Mouse (Mus musculus) heart, embryonic 16.5 days (tissue): ENCODE measurements around the gene Hoxb3. TPM values are rescaled to one million over a fixed set of nuclear protein-coding genes. Genes with fewer than 3 reads are reported as not detected.

Experiments
- ATAC-seq: fragments of 200-750 bp; cut with Nextera tagmentation; replicated peaks from 2 replicates; pipeline ENCODE4 v1.8.0; 2017; ENCODE audit warnings: moderate number of reproducible peaks; ENCODE audit not compliant: insufficient read depth, low FRiP score; ENCODE audit errors: extremely low read depth
- H3K27ac ChIP-seq: fragments of 300-500 bp; sonication (generic); 2 replicates; pipeline ENCODE4 v1.5.1; 2014; ENCODE audit warnings: mild to moderate bottlenecking, low read length, control low read depth, moderate library complexity
- H3K27me3 ChIP-seq: fragments of 300-500 bp; sonication (generic); 2 replicates; pipeline ENCODE4 v1.6.1; 2014; ENCODE audit warnings: low read length, mixed read lengths; ENCODE audit not compliant: control insufficient read depth, insufficient read depth
- H3K36me3 ChIP-seq: fragments of 300-500 bp; sonication (generic); 2 replicates; pipeline ENCODE4 v1.6.1; 2014; ENCODE audit not compliant: control insufficient read depth, insufficient read depth
- H3K4me1 ChIP-seq: fragments of 300-500 bp; sonication (generic); 2 replicates; pipeline ENCODE4 v1.6.1; 2014; ENCODE audit warnings: low read length, mixed read lengths; ENCODE audit not compliant: control insufficient read depth, insufficient read depth
- H3K4me2 ChIP-seq: fragments of 300-500 bp; sonication (generic); 2 replicates; pipeline ENCODE4 v1.6.1; 2014; ENCODE audit warnings: low read depth, mild to moderate bottlenecking, control low read depth, low read length
- H3K4me3 ChIP-seq: fragments of 300-500 bp; sonication (generic); 2 replicates; pipeline ENCODE4 v1.5.1; 2014; ENCODE audit warnings: mild to moderate bottlenecking, control low read depth, low read length
- H3K9ac ChIP-seq: fragments of 300-500 bp; sonication (generic); 2 replicates; pipeline ENCODE4 v1.6.1; 2014; ENCODE audit warnings: low read length, control low read depth
- H3K9me3 ChIP-seq: fragments of 300-500 bp; sonication (generic); replicated peaks from 2 replicates; pipeline ENCODE4 v1.6.1; 2016; ENCODE audit warnings: low read length; ENCODE audit not compliant: control insufficient read depth
- WGBS: fragments of 180-500 bp; shearing (Covaris S2); extraction: QIAGEN DNeasy Blood & Tissue Kit; methylation state at CpG from one replicate; pipeline ENCODE4 v1.1.7; 2014; 5-methylcytosine and 5-hydroxymethylcytosine counted together
- polyA plus RNA-seq: library from polyadenylated mRNA; unstranded; fragments of >200 nt; fragmentation: Nextera tagmentation; extraction: Ambion mirVana; gene quantifications from 2 replicates; pipeline ENCODE4 v1.2.1, GENCODE M21; 2015

The Hoxb3 gene
- polyA plus RNA-seq, 1 experiment from 2014 or later = 0.24 TPM

DNA sequence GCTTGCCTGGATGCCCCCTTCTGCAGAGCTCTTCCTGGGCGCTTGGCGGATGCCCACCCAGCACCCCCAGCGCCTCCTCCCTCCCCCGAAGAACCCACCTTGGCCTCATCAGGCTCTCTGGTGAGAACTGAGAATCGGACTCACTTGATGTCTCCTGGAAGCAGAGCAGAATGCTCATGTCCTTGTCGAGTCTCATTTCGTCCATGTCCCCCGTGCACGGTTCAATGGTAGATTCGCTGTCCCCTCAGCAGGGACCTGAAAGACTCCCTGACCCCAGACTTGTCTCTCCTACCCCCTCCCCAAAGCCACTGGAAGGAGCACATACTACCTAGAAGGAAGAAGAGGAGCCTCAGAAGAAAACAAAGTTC is 22.1 kb upstream of the Hoxb3 start:
- H3K4me3 ChIP-seq = no peak overlapping the region; the same call in 1 of the 2 replicates
- H3K36me3 ChIP-seq = no peaks in the 10 kb centered on the region
- no peak for ATAC-seq
- H3K4me1 ChIP-seq = no peaks in the 10 kb centered on the region
- no peaks in the 10 kb centered on the region for H3K9me3 ChIP-seq
- peaks cover 97% of the 10 kb centered on the region for H3K27me3 ChIP-seq
- 12% methylated on average over 10 of the region's 10 CpGs for WGBS
- no peak overlapping the region for H3K4me2 ChIP-seq
- no peak overlapping the region for H3K9ac ChIP-seq
- H3K27ac ChIP-seq = no peak overlapping the region

DNA sequence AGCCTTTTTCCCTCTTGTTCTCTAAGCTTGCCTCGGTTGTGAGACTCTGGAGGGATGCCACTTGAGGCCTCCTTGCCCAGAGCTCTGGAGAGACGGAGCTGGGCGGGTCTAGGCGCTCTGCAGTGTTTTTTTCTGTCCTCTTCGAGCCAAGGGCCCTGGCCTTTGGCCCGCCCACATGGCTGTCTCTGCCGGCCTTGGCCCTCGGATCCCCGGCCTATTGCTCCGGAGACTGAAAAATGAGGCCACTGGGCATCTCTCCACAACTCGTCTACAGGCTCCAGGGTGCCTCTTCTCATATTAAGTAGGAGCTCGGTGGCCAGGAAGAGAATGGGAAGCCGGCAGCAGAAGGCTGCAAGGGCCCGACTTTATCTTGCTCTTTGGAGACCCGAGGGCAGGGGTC is 21.3 kb upstream of the Hoxb3 start:
- Histone ChIP-seq H3K27me3 (peaks cover 97% of the 10 kb centered on the region), H3K27ac (no peak overlapping the region), H3K4me1 (no peaks in the 10 kb centered on the region), H3K4me2 (no peak overlapping the region), H3K36me3 (no peaks in the 10 kb centered on the region), H3K9ac (no peak overlapping the region), H3K4me3 (no peak overlapping the region), H3K9me3 (no peaks in the 10 kb centered on the region)
- ATAC-seq = no peak
- WGBS = 6% methylated on average over 15 of the region's 15 CpGs

DNA sequence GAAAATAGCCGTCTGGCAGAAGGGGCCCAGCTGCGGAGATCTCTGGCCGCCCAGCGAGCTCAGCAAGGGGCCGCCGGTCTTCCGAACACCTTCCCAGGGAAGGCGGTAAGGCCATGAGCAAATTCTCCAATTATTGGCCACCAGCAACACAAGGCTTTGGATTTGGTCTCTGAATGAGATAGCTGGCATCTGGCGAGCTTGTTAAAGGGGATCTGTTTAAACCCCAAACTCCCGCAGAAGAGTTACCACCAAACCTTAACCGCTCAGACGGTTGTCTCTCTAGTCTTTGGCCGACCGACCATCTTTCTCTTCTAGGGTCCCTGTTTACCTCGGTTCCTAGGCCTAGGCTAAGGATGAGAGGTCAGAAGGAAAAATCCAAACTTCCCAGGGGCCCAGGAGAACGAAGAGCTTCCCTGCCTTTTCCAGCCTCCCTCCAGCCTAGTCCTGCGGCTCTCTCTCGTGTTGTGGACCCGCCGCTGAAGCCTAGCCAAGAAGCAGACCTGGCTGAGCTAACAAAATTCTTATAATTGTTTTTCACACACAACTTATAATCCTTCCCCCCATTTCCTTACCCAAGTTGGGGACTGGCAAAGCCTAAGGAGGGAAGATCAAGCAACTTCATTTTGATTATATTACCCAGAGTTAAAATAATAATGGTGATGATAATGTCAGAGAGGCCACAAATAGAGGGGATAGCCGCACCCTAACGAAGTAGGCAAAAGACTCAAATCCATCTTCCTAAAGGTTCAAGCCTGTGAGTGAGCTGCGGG is 20.6 kb upstream of the Hoxb3 start:
- no peak overlapping the region for H3K4me3 ChIP-seq
- H3K36me3 ChIP-seq = no peaks in the 10 kb centered on the region
- no peak overlapping the region for H3K27ac ChIP-seq
- H3K4me2 ChIP-seq = no peak overlapping the region
- 13% methylated on average over 23 of the region's 23 CpGs for WGBS
- H3K9ac ChIP-seq = no peak overlapping the region
- no peaks in the 10 kb centered on the region for H3K9me3 ChIP-seq
- peaks cover 97% of the 10 kb centered on the region for H3K27me3 ChIP-seq
- no peaks in the 10 kb centered on the region for H3K4me1 ChIP-seq
- no peak for ATAC-seq

DNA sequence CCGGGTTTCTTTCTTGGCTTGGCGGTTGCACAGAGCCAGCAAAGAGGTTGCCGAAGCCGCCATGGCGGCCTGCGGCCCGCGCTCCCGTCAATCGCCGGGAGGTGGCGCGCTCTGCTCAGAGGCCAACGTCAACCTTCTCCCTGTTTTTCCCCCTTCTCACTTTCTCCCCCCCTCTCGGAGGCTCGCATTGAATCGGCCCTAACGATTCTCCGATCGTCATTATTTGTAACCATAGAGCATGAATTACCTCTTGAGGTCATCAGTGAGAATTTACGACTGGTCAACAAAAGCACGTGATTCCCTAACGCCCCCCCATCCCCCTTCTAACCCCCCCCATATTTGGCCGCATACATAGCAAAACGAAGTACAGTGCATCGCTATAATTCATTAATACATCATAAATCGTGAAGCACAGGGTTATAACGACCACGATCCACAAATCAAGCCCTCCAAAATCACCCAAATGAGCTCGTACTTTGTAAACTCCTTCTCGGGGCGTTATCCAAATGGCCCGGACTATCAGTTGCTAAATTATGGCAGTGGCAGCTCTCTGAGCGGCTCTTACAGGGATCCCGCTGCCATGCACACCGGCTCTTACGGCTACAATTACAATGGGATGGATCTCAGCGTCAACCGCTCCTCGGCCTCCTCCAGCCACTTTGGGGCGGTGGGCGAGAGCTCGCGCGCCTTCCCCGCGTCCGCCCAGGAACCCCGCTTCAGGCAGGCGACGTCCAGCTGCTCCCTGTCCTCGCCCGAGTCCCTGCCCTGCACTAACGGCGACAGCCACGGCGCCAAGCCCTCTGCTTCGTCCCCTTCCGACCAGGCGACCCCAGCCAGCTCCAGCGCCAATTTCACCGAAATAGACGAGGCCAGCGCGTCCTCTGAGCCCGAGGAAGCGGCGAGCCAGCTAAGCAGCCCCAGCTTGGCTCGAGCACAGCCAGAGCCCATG is 19.7 kb upstream of the Hoxb3 start, which contains the start of gene Hoxb5:
Gene Hoxb5, plus strand, starts transcription at position 186 of the 949 bp plus-strand sequence.
- H3K9ac ChIP-seq = peak within 1 kb of the TSS; percentile 53; the same call in 1 of the 2 replicates
- no peak within 1 kb of the TSS for H3K27ac ChIP-seq
- H3K4me2 ChIP-seq = peak within 1 kb of the TSS; percentile 53
- ATAC-seq = no peak
- no peaks in the 10 kb centered on the region for H3K36me3 ChIP-seq
- H3K4me1 ChIP-seq = no peaks in the 10 kb centered on the region
- peak within 1 kb of the TSS; percentile 40 for H3K4me3 ChIP-seq
- 1% methylated on average over 69 of the region's 69 CpGs for WGBS
- H3K9me3 ChIP-seq = no peaks in the 10 kb centered on the region
- H3K27me3 ChIP-seq = peaks cover 98% of the 10 kb centered on the region

DNA sequence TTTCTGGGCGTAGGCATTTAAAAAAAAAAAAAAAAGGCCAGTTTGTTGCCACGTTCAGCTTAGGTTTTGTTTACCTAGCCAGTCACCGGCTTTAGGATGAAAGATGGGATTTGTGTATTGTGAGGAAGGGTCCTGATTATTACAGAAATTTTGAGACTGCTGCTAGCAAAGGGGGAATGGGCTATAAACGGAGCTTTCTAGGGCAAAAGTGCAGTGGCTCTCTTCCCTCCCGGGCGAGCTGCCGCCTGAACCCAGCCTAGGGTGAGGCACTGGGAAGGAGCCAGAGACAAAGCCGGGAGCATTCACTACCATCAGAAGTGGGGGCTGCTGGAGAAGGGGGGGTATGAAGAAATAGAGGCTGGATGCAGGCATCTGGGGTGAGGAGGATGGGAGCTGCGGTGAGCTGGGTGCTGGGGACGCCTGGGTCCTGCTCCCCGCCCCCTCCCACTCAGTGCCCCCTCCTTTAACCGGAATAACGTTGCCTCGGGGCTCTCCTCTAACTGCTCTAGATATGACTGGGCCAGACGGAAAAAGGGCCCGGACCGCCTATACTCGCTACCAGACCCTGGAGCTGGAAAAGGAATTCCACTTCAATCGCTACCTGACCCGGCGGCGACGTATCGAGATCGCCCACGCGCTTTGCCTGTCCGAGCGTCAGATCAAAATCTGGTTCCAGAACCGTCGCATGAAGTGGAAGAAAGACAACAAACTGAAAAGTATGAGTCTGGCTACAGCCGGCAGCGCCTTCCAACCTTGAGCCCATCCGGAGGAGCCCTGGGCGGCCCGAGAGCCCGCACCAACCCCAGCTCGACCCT is 18.5 kb upstream of the Hoxb3 start:
- Histone ChIP-seq H3K9me3 (no peaks in the 10 kb centered on the region), H3K4me2 (peak overlapping the region; percentile 53; the same call in 1 of the 2 replicates), H3K27me3 (peaks cover 100% of the 10 kb centered on the region), H3K4me1 (no peaks in the 10 kb centered on the region), H3K27ac (no peak overlapping the region), H3K4me3 (peak overlapping the region; percentile 40), H3K36me3 (no peaks in the 10 kb centered on the region), H3K9ac (peak overlapping the region; percentile 26; the same call in 1 of the 2 replicates)
- no peak for ATAC-seq
- WGBS = 5% methylated on average over 38 of the region's 38 CpGs

DNA sequence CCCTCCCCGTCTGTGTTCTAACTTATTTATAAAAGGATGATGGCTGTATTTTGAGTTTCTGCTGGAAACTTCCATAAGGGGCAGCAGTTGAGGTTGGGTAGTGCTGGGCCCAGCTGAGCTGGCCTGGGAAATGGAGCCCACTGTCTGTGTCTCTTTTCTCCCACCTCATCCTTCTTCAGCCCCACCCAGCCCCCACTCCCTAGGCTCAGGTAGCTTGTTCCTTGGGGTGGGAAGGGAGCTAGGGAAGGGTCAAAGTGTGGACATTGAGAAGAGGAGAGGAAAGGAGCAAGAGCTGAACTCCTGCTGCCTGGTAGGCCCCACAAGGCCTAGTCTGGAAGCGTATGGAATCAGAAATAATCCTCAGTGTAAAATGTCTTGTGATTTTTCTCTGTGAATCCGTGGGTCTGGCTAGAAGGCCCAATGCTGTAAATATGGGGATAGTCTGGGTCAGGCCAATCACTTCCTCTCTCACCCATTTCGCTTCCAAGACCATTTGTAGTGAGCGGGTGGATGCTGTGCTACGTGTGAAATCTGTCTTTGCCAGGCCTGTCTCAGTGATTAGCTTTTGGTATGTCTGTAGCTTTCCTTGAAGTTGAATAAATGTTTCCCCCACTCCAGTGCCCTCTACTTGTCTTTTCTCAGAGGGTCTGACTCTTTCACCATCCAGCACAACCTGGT is 17.5 kb upstream of the Hoxb3 start:
- peaks cover 100% of the 10 kb centered on the region for H3K27me3 ChIP-seq
- no peak overlapping the region for H3K4me3 ChIP-seq
- no peak overlapping the region for H3K27ac ChIP-seq
- H3K36me3 ChIP-seq = no peaks in the 10 kb centered on the region
- 64% methylated on average over 6 of the region's 6 CpGs for WGBS
- H3K4me1 ChIP-seq = no peaks in the 10 kb centered on the region
- ATAC-seq = no peak
- H3K4me2 ChIP-seq = no peak overlapping the region; the same call in 1 of the 2 replicates
- H3K9ac ChIP-seq = no peak overlapping the region
- no peaks in the 10 kb centered on the region for H3K9me3 ChIP-seq

DNA sequence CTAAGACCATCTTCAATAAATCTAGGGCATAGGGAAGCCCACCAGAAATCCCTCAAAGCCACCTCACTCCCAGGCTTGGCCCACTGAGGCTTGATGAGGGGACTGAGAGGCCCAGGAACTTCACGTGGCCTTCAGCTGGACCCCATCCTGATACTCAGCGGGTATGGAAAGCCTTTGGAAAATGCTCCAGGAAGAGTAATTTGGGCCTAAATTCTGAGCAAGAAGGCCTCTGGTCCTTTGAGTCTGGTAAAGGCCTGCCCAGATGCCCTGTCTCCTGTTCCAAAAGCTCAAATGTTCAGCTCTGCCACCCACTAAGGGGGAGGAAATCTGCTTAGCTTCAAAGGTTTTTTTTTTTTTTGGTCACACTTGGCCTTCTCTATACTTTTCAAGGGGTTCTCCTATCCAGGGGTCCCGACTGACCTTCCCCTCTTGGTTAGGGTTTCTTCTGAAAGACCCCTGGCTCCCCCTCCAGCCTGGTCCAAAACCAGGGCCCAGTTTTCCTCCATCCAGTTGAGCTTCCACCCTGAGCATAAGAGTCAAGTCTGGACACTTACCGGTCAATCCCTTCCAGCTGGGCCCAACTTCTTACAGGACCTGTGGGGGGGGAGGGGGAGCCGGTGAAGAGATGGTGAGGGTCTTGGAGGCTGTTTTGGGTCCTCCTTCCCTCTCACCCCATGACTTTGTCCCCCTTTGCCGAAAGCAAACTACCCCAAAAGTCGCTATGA is 16.8 kb upstream of the Hoxb3 start:
- 31% methylated on average over 7 of the region's 7 CpGs for WGBS
- Histone ChIP-seq H3K4me2 (no peak overlapping the region), H3K9ac (no peak overlapping the region), H3K27ac (no peak overlapping the region), H3K4me1 (no peaks in the 10 kb centered on the region), H3K4me3 (no peak overlapping the region), H3K27me3 (peaks cover 99% of the 10 kb centered on the region), H3K9me3 (no peaks in the 10 kb centered on the region), H3K36me3 (no peaks in the 10 kb centered on the region)
- ATAC-seq = no peak

DNA sequence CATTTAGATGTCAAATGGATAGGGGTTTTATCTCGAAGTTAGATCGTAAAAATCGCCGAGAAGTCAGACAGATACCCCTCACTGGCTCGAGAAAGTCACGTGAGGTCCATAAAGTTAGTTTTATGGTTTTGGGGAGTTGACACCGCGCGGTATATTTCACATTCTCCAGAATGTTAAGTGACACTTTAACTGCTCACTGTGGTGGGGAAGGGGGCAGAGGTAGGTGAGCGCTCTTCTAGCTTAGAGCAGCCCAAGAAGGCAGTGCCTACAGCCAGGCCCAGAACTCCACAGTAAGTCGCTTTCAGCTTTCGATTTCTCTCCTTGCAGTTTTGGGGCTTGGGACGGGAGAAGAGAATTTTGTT is 16.2 kb upstream of the Hoxb3 start:
- H3K27ac ChIP-seq = no peak overlapping the region
- no peak for ATAC-seq
- 0 out of 2 replicates have a peak, but pooled peaks cover 2% of the 10 kb centered on the region for H3K4me1 ChIP-seq
- no peak overlapping the region for H3K9ac ChIP-seq
- no peak overlapping the region for H3K4me2 ChIP-seq
- WGBS = 20% methylated on average over 13 of the region's 13 CpGs
- peaks cover 96% of the 10 kb centered on the region for H3K27me3 ChIP-seq
- H3K36me3 ChIP-seq = no peaks in the 10 kb centered on the region
- no peak overlapping the region for H3K4me3 ChIP-seq
- no peaks in the 10 kb centered on the region for H3K9me3 ChIP-seq
